Mouse (Mus musculus) spleen, adult 12 weeks (tissue): Measurements from ENCODE around the gene Tas2r105.

Experiments
- DNase-seq: peaks from one replicate; pipeline ENCODE4 v3.0.0; 2022; ENCODE audit warnings: low spot score

Tas2r105 gene

DNA sequence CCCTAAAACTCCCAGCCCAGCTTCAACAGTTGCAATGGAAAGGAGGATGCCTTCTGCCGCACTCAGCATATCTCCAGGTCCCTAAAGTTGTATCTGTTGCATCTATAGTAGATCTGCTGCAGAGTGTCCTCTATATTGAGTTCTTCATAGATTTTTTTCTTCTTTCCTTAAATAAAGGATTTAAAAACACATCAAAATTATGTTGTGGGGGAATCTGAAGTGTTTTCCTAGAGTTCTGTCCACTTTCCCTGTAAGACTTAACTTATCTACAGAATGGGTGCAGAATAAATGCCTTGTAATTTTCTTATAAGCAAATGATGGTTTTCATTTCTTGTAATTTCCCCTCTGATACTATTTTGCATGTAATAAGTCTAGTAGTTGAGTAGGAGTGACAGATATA, at the start of gene Tas2r105:
Gene Tas2r105, minus strand, starts transcription at position 101 of the 400 bp plus-strand sequence.
- DNase-seq = no peak

DNA sequence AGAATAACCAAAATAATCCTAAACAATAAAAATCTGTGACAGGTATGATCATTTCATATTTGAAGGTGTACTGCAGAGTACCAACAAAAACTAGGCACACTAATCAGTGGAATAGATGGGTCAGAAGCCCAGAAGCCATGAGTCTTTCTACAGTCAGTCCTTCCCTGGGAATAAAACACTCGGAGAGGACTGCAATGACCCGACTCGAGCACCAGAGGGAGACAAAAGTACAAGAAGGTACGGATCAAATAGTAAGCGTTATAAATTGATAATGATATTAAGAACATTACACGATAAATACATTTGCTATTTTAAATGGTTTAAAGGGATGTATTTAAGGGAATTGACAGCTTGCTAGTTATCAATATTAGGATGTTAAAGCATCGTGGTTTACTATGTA, 25.5 kb upstream of the Tas2r105 start:
- DNase-seq = no peak

DNA sequence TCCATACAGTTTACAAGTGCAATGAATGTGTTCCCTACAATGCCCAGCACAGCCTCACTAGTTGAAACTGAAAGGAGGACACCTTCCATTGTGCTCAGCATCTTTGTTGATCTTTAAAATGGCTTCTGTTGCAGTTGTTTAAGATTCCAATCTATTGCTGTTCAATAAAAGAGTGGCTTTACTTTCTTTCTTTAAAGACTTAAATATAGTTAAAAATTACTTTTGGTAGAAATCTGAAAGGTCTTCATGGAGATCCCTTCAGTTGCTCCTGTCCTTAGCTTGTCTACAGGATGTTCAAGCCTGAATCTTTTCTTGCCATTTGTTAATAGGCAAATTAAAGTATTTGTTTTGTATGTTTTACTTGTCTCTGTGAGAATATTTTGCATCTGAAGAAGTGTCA, 2.7 kb upstream of the Tas2r105 start, which contains the start of gene Tas2r114:
Gene Tas2r114, minus strand, starts transcription at position 101 of the 400 bp plus-strand sequence.
- DNase-seq = no peak

DNA sequence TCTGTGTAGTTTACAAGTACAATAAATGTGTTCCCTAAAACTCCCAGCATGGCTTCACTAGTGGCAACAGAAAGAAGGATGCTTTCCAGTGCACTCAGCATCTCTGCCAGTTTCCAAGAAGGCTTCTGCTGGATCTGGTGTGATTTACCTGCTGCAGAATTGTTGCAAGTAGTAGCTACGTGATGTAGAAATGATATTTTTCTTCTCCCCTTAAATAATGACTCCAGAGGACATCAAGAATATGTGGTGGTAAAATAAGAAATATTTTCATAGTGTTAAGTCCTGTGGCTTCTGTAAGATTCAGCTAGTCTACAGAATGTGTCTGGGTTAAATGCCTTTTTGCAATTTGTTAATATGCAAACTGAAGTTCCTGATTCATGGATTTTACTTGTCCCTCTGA, 1.7 kb downstream of the Tas2r105 start, which contains the start of gene Tas2r104:
Gene Tas2r104, minus strand, starts transcription at position 101 of the 400 bp plus-strand sequence.
- no peak for DNase-seq

- DNase-seq = no peak
Observed at GRCm38 (mm10) chr6:131678786-131679185, 8.5 kb downstream of the Tas2r105 start, which contains the start of gene Tas2r106. Gene Tas2r106 (minus strand): TSS chr6:131678886.

GRCm38 (mm10) chr6:131660049-131660448, 27.2 kb downstream of the Tas2r105 start, which contains the start of gene Tas2r107:
Gene Tas2r107 (minus strand): TSS chr6:131660149.
- DNase-seq = no peak
